Mouse (Mus musculus) NIH3T3 (cell line): ENCODE results near the gene Rap1gap2.

Experiments used
- DNase-seq: peaks from one replicate; pipeline ENCODE4 v3.0.0-alpha.2; 2012; ENCODE audit warnings: low read depth

The Rap1gap2 gene

GRCm38 (mm10) chr11:74501989-74502388 lies 108.7 kb downstream of the Rap1gap2 start:
- DNase-seq: no peak

- peak; percentile 55 for DNase-seq
These were observed 109.7 kb downstream of the Rap1gap2 start for GRCm38 (mm10) chr11:74501061-74501460.

- DNase-seq: no peak
These were observed 111.1 kb downstream of the Rap1gap2 start for GRCm38 (mm10) chr11:74499521-74500099.

GRCm38 (mm10) chr11:74499058-74499457 lies 111.7 kb downstream of the Rap1gap2 start:
- DNase-seq: no peak

- DNase-seq: no peak
These were observed 114.1 kb downstream of the Rap1gap2 start for GRCm38 (mm10) chr11:74496581-74496980.

GRCm38 (mm10) chr11:74493936-74494335 lies 116.8 kb downstream of the Rap1gap2 start:
- DNase-seq: no peak

GRCm38 (mm10) chr11:74493172-74493862 lies 117.4 kb downstream of the Rap1gap2 start:
- DNase-seq: no peak

- no peak for DNase-seq
These were observed 119.6 kb downstream of the Rap1gap2 start for GRCm38 (mm10) chr11:74491130-74491529.

GRCm38 (mm10) chr11:74489239-74489638 lies 121.5 kb downstream of the Rap1gap2 start:
- no peak for DNase-seq

- DNase-seq: no peak
These were observed 122.8 kb downstream of the Rap1gap2 start for GRCm38 (mm10) chr11:74487952-74488351.

GRCm38 (mm10) chr11:74485435-74486217 lies 125.1 kb downstream of the Rap1gap2 start:
- DNase-seq: peak; percentile 47

- DNase-seq: peak; percentile 77
These were observed 126.8 kb downstream of the Rap1gap2 start for GRCm38 (mm10) chr11:74483871-74484270.

GRCm38 (mm10) chr11:74483153-74483817 lies 127.4 kb downstream of the Rap1gap2 start:
- peak; percentile 91 for DNase-seq

GRCm38 (mm10) chr11:74481797-74482196 lies 128.9 kb downstream of the Rap1gap2 start:
- no peak for DNase-seq

GRCm38 (mm10) chr11:74479715-74480289 lies 130.9 kb downstream of the Rap1gap2 start:
- DNase-seq: no peak

- DNase-seq: no peak
These were observed 131.8 kb downstream of the Rap1gap2 start for GRCm38 (mm10) chr11:74478877-74479276.

GRCm38 (mm10) chr11:74472671-74473070 lies 138.0 kb downstream of the Rap1gap2 start:
- DNase-seq: no peak

- DNase-seq: no peak
These were observed 142.5 kb downstream of the Rap1gap2 start for GRCm38 (mm10) chr11:74468195-74468594.

- DNase-seq: no peak
These were observed 145.0 kb downstream of the Rap1gap2 start for GRCm38 (mm10) chr11:74465712-74466111.

- DNase-seq: no peak
These were observed 146.3 kb downstream of the Rap1gap2 start for GRCm38 (mm10) chr11:74464181-74464977.

- DNase-seq: no peak
These were observed 148.1 kb downstream of the Rap1gap2 start for GRCm38 (mm10) chr11:74462651-74463050.
